Mouse (Mus musculus) lung, postnatal 0 days (tissue): ENCODE measurements around the gene Rcsd1.

ENCODE experiments used
- CTCF ChIP-seq: IDR thresholded peaks from 2 replicates; pipeline ENCODE4 v1.5.1; 2016; ENCODE audit warnings: antibody characterized with exemption, mild to moderate bottlenecking
- EP300 ChIP-seq: IDR thresholded peaks from 2 replicates; pipeline ENCODE4 v1.6.1; 2016; ENCODE audit warnings: antibody characterized with exemption, mild to moderate bottlenecking, control low read depth

- no peak for TF ChIP-seq CTCF
- TF ChIP-seq EP300 = no peak
Observed at GRCm38 (mm10) chr1:165645102-165645501, 64.5 kb downstream of the Rcsd1 start.
